Comparison of ENCODE assay signal across 37 mouse cellular contexts in the genomic region with DNA sequence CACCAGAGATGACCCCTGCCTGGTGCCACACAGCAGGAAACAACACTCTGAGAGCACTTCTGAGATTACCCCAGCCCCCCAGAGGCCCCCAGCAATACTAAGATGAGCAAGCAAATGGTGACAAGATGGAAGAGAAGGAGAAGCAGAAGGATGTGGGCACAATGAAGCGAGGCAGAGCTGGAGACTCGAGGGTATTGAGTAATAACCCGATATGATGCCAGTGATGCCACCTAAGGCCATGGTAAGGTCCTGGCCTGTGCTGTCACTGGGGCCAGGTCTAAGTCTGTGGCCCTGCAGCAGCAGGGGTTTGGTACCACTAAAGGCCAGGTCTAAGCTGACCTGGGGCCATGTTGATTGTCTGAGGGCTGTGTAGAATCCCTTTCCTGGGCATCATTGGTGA. TPM values are rescaled to one million over a fixed set of nuclear protein-coding genes. Genes with fewer than 3 reads are reported as not detected.
"Had no signal": no experiment of that assay in that cellular context is flagged by ENCODE, and none has a peak within 500 bp of the region (broad histone marks: within the 10 kb centered on the region; RNA-seq: fewer than 3 reads in every experiment).

No protein-coding gene starts in this region.

- H3K36me3 ChIP-seq: heart, embryonic 10.5 days; heart, embryonic 12.5 days; hindbrain, embryonic 13.5 days; hindbrain, embryonic 15.5 days; limb, embryonic 13.5 days; limb, embryonic 15.5 days; liver, embryonic 12.5 days had no signal

- ATAC-seq: hindbrain, postnatal 0 days; intestine, embryonic 16.5 days; liver, embryonic 12.5 days had no signal

- H3K27me3 ChIP-seq: heart, embryonic 12.5 days; hindbrain, embryonic 13.5 days; hindbrain, embryonic 15.5 days; limb, embryonic 13.5 days; limb, embryonic 15.5 days had no signal

- DNase-seq: gastrocnemius, adult 2 months; gastrocnemius, postnatal 14 days; gastrocnemius, postnatal 36 days; heart, adult 18-20 months; heart, postnatal 10 days; heart, postnatal 4 days; kidney, adult 11 months; kidney, adult 2 months; kidney, postnatal 10 days; kidney, postnatal 25 days; kidney, postnatal 4 days; left cerebral cortex, postnatal 4 days had no signal

- H3K4me2 ChIP-seq: heart, embryonic 12.5 days; hindbrain, embryonic 13.5 days; hindbrain, embryonic 15.5 days; limb, embryonic 13.5 days; limb, embryonic 15.5 days; liver, embryonic 12.5 days had no signal

- H3K9me3 ChIP-seq: heart, embryonic 10.5 days; heart, embryonic 12.5 days; hindbrain, embryonic 13.5 days; hindbrain, embryonic 15.5 days; limb, embryonic 13.5 days; limb, embryonic 15.5 days; liver, embryonic 12.5 days had no signal

- H3K4me3 ChIP-seq: gastrocnemius, adult 2 months; heart, embryonic 10.5 days; heart, embryonic 12.5 days; hindbrain, embryonic 13.5 days; hindbrain, embryonic 15.5 days; layer of hippocampus, adult 2 months; left cerebral cortex, adult 2 months; limb, embryonic 13.5 days; limb, embryonic 15.5 days; liver, embryonic 12.5 days had no signal

- H3K9ac ChIP-seq: heart, embryonic 12.5 days; hindbrain, embryonic 13.5 days; hindbrain, embryonic 15.5 days; limb, embryonic 13.5 days; limb, embryonic 15.5 days; liver, embryonic 12.5 days had no signal

- H3K4me1 ChIP-seq: hindbrain, embryonic 15.5 days had no signal

- H3K27ac ChIP-seq: gastrocnemius, adult 2 months; heart, embryonic 10.5 days; hindbrain, embryonic 13.5 days; hindbrain, embryonic 15.5 days; hindbrain, postnatal 0 days; layer of hippocampus, adult 2 months; left cerebral cortex, adult 2 months; limb, embryonic 13.5 days; limb, embryonic 15.5 days; liver, embryonic 12.5 days had no signal

RNA-seq across cellular contexts. Expression of gene Slc25a54, which starts 33.8 kb away (rescaled TPM):
- total RNA-seq: gastrocnemius, adult 2 months; gastrocnemius, postnatal 14 days; gastrocnemius, postnatal 36 days; heart, adult 18-20 months; heart, adult 8-10 months; heart, postnatal 10 days; heart, postnatal 25 days; heart, postnatal 4 days; hindbrain, postnatal 0 days; layer of hippocampus, adult 2 months; layer of hippocampus, postnatal 10 days; layer of hippocampus, postnatal 25 days; left cerebral cortex, adult 2 months; left cerebral cortex, postnatal 14 days; left cerebral cortex, postnatal 4 days; liver, adult 2 months had no signal
- polyA plus RNA-seq: frontal cortex, adult 2 months; gonadal fat pad, adult 2 months; heart, embryonic 10.5 days; heart, embryonic 12.5 days; heart, embryonic 14.5 days; heart, embryonic 16.5 days; hindbrain, embryonic 11.5 days; hindbrain, embryonic 13.5 days; hindbrain, embryonic 15.5 days; hindbrain, postnatal 0 days; intestine, embryonic 14.5 days; intestine, embryonic 16.5 days; kidney, adult 2 months; kidney, embryonic 14.5 days; kidney, embryonic 16.5 days; limb, embryonic 13.5 days; limb, embryonic 15.5 days; liver, adult 2 months; liver, embryonic 12.5 days had no signal
